Mouse (Mus musculus) E14TG2a.4 (cell line): ENCODE measurements around the gene Fam163a.

Source experiments
- CTCF ChIP-seq: conservative IDR thresholded peaks from 2 replicates; pipeline ENCODE4 v1.5.1; 2014; ENCODE audit warnings: low read length
- NANOG ChIP-seq: IDR thresholded peaks from 2 replicates; pipeline ENCODE4 v1.6.1; 2014; ENCODE audit warnings: borderline replicate concordance, low read length, mixed read lengths
- POU5F1 ChIP-seq: IDR thresholded peaks from 2 replicates; pipeline ENCODE4 v1.6.1; 2014; ENCODE audit warnings: low read length, borderline replicate concordance

- no peak for TF ChIP-seq CTCF
- TF ChIP-seq NANOG = no peak
- TF ChIP-seq POU5F1 = no peak
Observed at GRCm38 (mm10) chr1:156226903-156227302, 22.1 kb upstream of the Fam163a start.
